Comparison of ENCODE assay signal across 25 mouse cellular contexts in the genomic region with DNA sequence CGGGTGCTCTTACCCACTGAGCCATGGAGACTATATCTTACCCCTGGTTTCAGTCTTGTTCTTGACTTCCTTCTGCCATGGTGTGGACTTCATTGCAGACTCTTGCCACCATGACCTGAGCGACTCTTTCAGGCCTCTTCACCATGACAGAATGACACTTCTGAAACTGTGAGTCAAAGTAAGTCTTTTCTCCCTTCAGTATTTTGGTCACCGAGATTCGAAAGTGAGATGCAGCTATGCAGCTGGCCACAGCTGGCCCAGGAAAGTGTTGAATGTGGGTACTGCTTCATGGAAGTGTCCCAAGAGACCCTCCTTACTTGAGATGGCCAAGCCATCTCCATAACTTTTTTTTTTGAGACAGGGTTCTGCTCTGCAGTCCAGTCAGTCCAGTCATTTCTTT.
"Had no signal": no experiment of that assay in that cellular context is flagged by ENCODE, and none has a peak within 500 bp of the region (broad histone marks: within the 10 kb centered on the region; RNA-seq: fewer than 3 reads in every experiment).

No protein-coding gene starts in this region.

- H3K36me3 ChIP-seq: embryonic facial prominence, embryonic 10.5 days; embryonic facial prominence, embryonic 12.5 days; embryonic facial prominence, embryonic 13.5 days; embryonic facial prominence, embryonic 15.5 days; forebrain, embryonic 10.5 days; forebrain, embryonic 12.5 days; forebrain, embryonic 15.5 days had no signal

- H3K9me3 ChIP-seq: embryonic facial prominence, embryonic 10.5 days; embryonic facial prominence, embryonic 12.5 days; embryonic facial prominence, embryonic 13.5 days; embryonic facial prominence, embryonic 15.5 days; forebrain, embryonic 10.5 days; forebrain, embryonic 12.5 days; forebrain, embryonic 13.5 days; forebrain, embryonic 15.5 days had no signal

- H3K4me1 ChIP-seq: embryonic facial prominence, embryonic 12.5 days; embryonic facial prominence, embryonic 13.5 days; embryonic facial prominence, embryonic 15.5 days; forebrain, embryonic 12.5 days; forebrain, embryonic 13.5 days; forebrain, embryonic 15.5 days had no signal

- H3K27me3 ChIP-seq: embryonic facial prominence, embryonic 12.5 days; embryonic facial prominence, embryonic 13.5 days; embryonic facial prominence, embryonic 15.5 days; forebrain, embryonic 12.5 days; forebrain, embryonic 13.5 days; forebrain, embryonic 15.5 days had no signal

- H3K4me3 ChIP-seq: embryonic facial prominence, embryonic 10.5 days; embryonic facial prominence, embryonic 12.5 days; embryonic facial prominence, embryonic 13.5 days; embryonic facial prominence, embryonic 15.5 days; erythroblast, embryonic 14.5 days; forebrain, embryonic 10.5 days; forebrain, embryonic 12.5 days; forebrain, embryonic 13.5 days; forebrain, embryonic 15.5 days; gastrocnemius, adult 2 months; heart, adult 2 months had no signal

- H3K27ac ChIP-seq: embryonic facial prominence, embryonic 10.5 days; embryonic facial prominence, embryonic 12.5 days; embryonic facial prominence, embryonic 13.5 days; embryonic facial prominence, embryonic 15.5 days; forebrain, embryonic 10.5 days; forebrain, embryonic 12.5 days; forebrain, embryonic 13.5 days; forebrain, embryonic 15.5 days; gastrocnemius, adult 2 months; heart, adult 2 months had no signal

- DNase-seq: cerebellum, adult 8-10 months; cerebellum, adult 9-10 months; cerebellum, adult 9-11 months; cerebellum, postnatal 10 days; cerebellum, postnatal 14 days; cerebellum, postnatal 25 days; cerebellum, postnatal 36 days; embryo, embryonic 11 days; forebrain, postnatal 0 days; gastrocnemius, adult 2 months; gastrocnemius, postnatal 10 days; gastrocnemius, postnatal 14 days; gastrocnemius, postnatal 25 days; gastrocnemius, postnatal 36 days; heart, adult 18-20 months; heart, adult 2 months had no signal

- H3K9ac ChIP-seq: embryonic facial prominence, embryonic 12.5 days; embryonic facial prominence, embryonic 13.5 days; embryonic facial prominence, embryonic 15.5 days; forebrain, embryonic 12.5 days; forebrain, embryonic 13.5 days; forebrain, embryonic 15.5 days; forebrain, postnatal 0 days had no signal

- H3K4me2 ChIP-seq: embryonic facial prominence, embryonic 12.5 days; embryonic facial prominence, embryonic 13.5 days; embryonic facial prominence, embryonic 15.5 days; forebrain, embryonic 12.5 days; forebrain, embryonic 13.5 days; forebrain, embryonic 15.5 days had no signal
